Mouse (Mus musculus) CH12.LX (cell line): ENCODE results near the gene Gm5741. TPM values are rescaled to one million over a fixed set of nuclear protein-coding genes. Genes with fewer than 3 reads are reported as not detected.

Experiments used
- DNase-seq: peaks from one replicate; pipeline ENCODE4 v3.0.0-alpha.2; 2013; ENCODE audit errors: extremely low read depth
- H3K27ac ChIP-seq: 2 replicates; pipeline ENCODE4 v1.5.1; 2012; ENCODE audit warnings: low read depth, mild to moderate bottlenecking, control low read depth, moderate library complexity; ENCODE audit not compliant: insufficient read depth
- H3K27me3 ChIP-seq: replicated peaks from 2 replicates; pipeline ENCODE3; 2012; ENCODE audit warnings: inconsistent platforms
- H3K36me3 ChIP-seq, 2 experiments: replicated peaks in 1 of 2; 2 replicates each; pipeline versions ENCODE3 to v1.6.1; 2012; ENCODE audit warnings: inconsistent platforms in 1 of 2, low read length in 1 of 2, mild to moderate bottlenecking in 1 of 2, mixed read lengths in 1 of 2, moderate library complexity in 1 of 2; ENCODE audit not compliant: control insufficient read depth in 1 of 2, insufficient read depth in 1 of 2
- H3K4me1 ChIP-seq, 2 experiments: 2 replicates each; pipeline ENCODE4 v1.6.1; 2012; ENCODE audit warnings: inconsistent platforms in 1 of 2, moderate library complexity in 1 of 2; ENCODE audit not compliant: insufficient read depth in 2 of 2, control insufficient read depth in 1 of 2
- H3K4me2 ChIP-seq: 2 replicates; pipeline ENCODE4 v1.6.1; 2012; ENCODE audit warnings: low read depth, mild to moderate bottlenecking, control low read depth; ENCODE audit not compliant: poor library complexity, insufficient read depth, severe bottlenecking
- H3K4me3 ChIP-seq, 3 experiments: fragments of 150-350 bp in 1 of 3; sonication (generic) in 1 of 3; replicated peaks in 1 of 3; 2 replicates each; pipeline versions ENCODE3 to v1.5.1; 2011 to 2012; ENCODE audit warnings: low read depth in 2 of 3, low read length in 2 of 3, mild to moderate bottlenecking in 2 of 3, moderate library complexity in 2 of 3, control low read depth in 1 of 3, improper control_type of control experiment in 1 of 3, inconsistent platforms in 1 of 3, mixed read lengths in 1 of 3; ENCODE audit not compliant: poor library complexity in 1 of 3
- H3K79me2 ChIP-seq: replicated peaks from 2 replicates; pipeline ENCODE4 v1.6.1; 2012; ENCODE audit warnings: mild to moderate bottlenecking, moderate library complexity; ENCODE audit not compliant: control insufficient read depth, poor library complexity, insufficient read depth, severe bottlenecking; ENCODE audit errors: extremely low read depth
- H3K9ac ChIP-seq: 2 replicates; pipeline ENCODE4 v1.6.1; 2012; ENCODE audit warnings: low read depth, mild to moderate bottlenecking, control low read depth, moderate library complexity; ENCODE audit not compliant: insufficient read depth
- H3K9me3 ChIP-seq: replicated peaks from 2 replicates; pipeline ENCODE3; 2012; ENCODE audit warnings: low read length, inconsistent platforms, mixed read lengths
- BHLHE40 ChIP-seq: IDR thresholded peaks from 2 replicates; pipeline ENCODE4 v1.6.1; 2011; ENCODE audit warnings: mild to moderate bottlenecking, low read depth, low read length, improper control_type of control experiment
- CHD1 ChIP-seq: IDR thresholded peaks from 2 replicates; pipeline ENCODE4 v1.6.1; 2012; ENCODE audit warnings: low read depth, low read length, improper control_type of control experiment, inconsistent platforms
- CHD2 ChIP-seq: IDR thresholded peaks from 2 replicates; pipeline ENCODE4 v1.6.1; 2011; ENCODE audit warnings: low read length, improper control_type of control experiment
- CTCF ChIP-seq, 2 experiments: IDR thresholded peaks in 1 of 2; conservative IDR thresholded peaks in 1 of 2; 2 replicates each; pipeline ENCODE4 v1.5.1; 2011 to 2012; ENCODE audit warnings: low read depth in 2 of 2, low read length in 2 of 2, improper control_type of control experiment in 1 of 2, inconsistent platforms in 1 of 2, mild to moderate bottlenecking in 1 of 2, moderate library complexity in 1 of 2
- E2F4 ChIP-seq: IDR thresholded peaks from 2 replicates; pipeline ENCODE4 v1.6.1; 2011; ENCODE audit warnings: low read depth, low read length, improper control_type of control experiment; ENCODE audit not compliant: insufficient replicate concordance
- EP300 ChIP-seq: IDR thresholded peaks from 2 replicates; pipeline ENCODE4 v1.6.1; 2011; ENCODE audit warnings: low read length, improper control_type of control experiment
- ETS1 ChIP-seq: conservative IDR thresholded peaks from 2 replicates; pipeline ENCODE4 v1.6.1; 2012; ENCODE audit warnings: low read depth, mild to moderate bottlenecking, inconsistent platforms, low read length, improper control_type of control experiment, moderate library complexity
- HCFC1 ChIP-seq: IDR thresholded peaks from 2 replicates; pipeline ENCODE4 v1.6.1; 2012; ENCODE audit warnings: low read depth, mild to moderate bottlenecking, inconsistent platforms, low read length, improper control_type of control experiment
- IRF4 ChIP-seq: IDR thresholded peaks from 2 replicates; pipeline ENCODE4 v1.6.1; 2014; ENCODE audit warnings: low read depth, mild to moderate bottlenecking, inconsistent platforms, low read length, improper control_type of control experiment
- JUN ChIP-seq: IDR thresholded peaks from 2 replicates; pipeline ENCODE4 v1.6.1; 2011; ENCODE audit warnings: low read depth, mild to moderate bottlenecking, low read length, improper control_type of control experiment, moderate library complexity; ENCODE audit not compliant: insufficient read depth
- JUND ChIP-seq: conservative IDR thresholded peaks from 2 replicates; pipeline ENCODE4 v1.6.1; 2011; ENCODE audit warnings: low read depth, low read length, improper control_type of control experiment
- MAFK ChIP-seq: IDR thresholded peaks from 2 replicates; pipeline ENCODE4 v1.6.1; 2011; ENCODE audit warnings: low read length, improper control_type of control experiment; ENCODE audit not compliant: insufficient replicate concordance
- MAX ChIP-seq: IDR thresholded peaks from 2 replicates; pipeline ENCODE4 v1.6.1; 2011; ENCODE audit warnings: low read length, improper control_type of control experiment
- MAZ ChIP-seq: IDR thresholded peaks from 2 replicates; pipeline ENCODE4 v1.6.1; 2012; ENCODE audit warnings: low read depth, mild to moderate bottlenecking, inconsistent platforms, low read length, improper control_type of control experiment, moderate library complexity
- MEF2A ChIP-seq: IDR thresholded peaks from 2 replicates; pipeline ENCODE4 v1.6.1; 2014; ENCODE audit warnings: low read depth, mild to moderate bottlenecking, inconsistent platforms, low read length, improper control_type of control experiment, borderline replicate concordance
- MXI1 ChIP-seq: IDR thresholded peaks from 2 replicates; pipeline ENCODE4 v1.6.1; 2011; ENCODE audit warnings: mild to moderate bottlenecking, low read depth, low read length, improper control_type of control experiment
- MYC ChIP-seq: IDR thresholded peaks from 2 replicates; pipeline ENCODE4 v1.6.1; 2011; ENCODE audit warnings: low read depth, mild to moderate bottlenecking, improper control_type of control experiment, low read length
- NELFE ChIP-seq: IDR thresholded peaks from 2 replicates; pipeline ENCODE4 v1.6.1; 2011; ENCODE audit warnings: low read depth, low read length, improper control_type of control experiment
- NRF1 ChIP-seq: IDR thresholded peaks from 2 replicates; pipeline ENCODE4 v1.6.1; 2014; ENCODE audit warnings: low read depth, mild to moderate bottlenecking, inconsistent platforms, low read length, improper control_type of control experiment, moderate library complexity
- PAX5 ChIP-seq: IDR thresholded peaks from 2 replicates; pipeline ENCODE4 v1.6.1; 2012; ENCODE audit warnings: low read length, inconsistent platforms, mixed read lengths
- POLR2A ChIP-seq: IDR thresholded peaks from 2 replicates; pipeline ENCODE4 v1.6.1; 2011; ENCODE audit warnings: low read depth, mild to moderate bottlenecking, improper control_type of control experiment, low read length
- POLR2AphosphoS2 ChIP-seq: IDR thresholded peaks from 2 replicates; pipeline ENCODE4 v1.6.1; 2011; ENCODE audit warnings: low read depth, low read length, improper control_type of control experiment
- RAD21 ChIP-seq: IDR thresholded peaks from 2 replicates; pipeline ENCODE4 v1.6.1; 2011; ENCODE audit warnings: low read depth, mild to moderate bottlenecking, low read length, improper control_type of control experiment, moderate library complexity
- RCOR1 ChIP-seq: conservative IDR thresholded peaks from 2 replicates; pipeline ENCODE4 v1.6.1; 2012; ENCODE audit warnings: low read depth, mild to moderate bottlenecking, inconsistent platforms, low read length, improper control_type of control experiment
- SIN3A ChIP-seq: IDR thresholded peaks from 2 replicates; pipeline ENCODE4 v1.6.1; 2012; ENCODE audit warnings: low read length, improper control_type of control experiment, inconsistent platforms
- SMC3 ChIP-seq: IDR thresholded peaks from 2 replicates; pipeline ENCODE4 v1.6.1; 2011; ENCODE audit warnings: low read depth, low read length, improper control_type of control experiment
- TCF12 ChIP-seq: IDR thresholded peaks from 2 replicates; pipeline ENCODE4 v1.6.1; 2014; ENCODE audit warnings: low read depth, mild to moderate bottlenecking, inconsistent platforms, low read length, improper control_type of control experiment
- USF2 ChIP-seq: conservative IDR thresholded peaks from 2 replicates; pipeline ENCODE4 v1.6.1; 2011; ENCODE audit warnings: low read depth, low read length, improper control_type of control experiment
- ZC3H11A ChIP-seq: IDR thresholded peaks from 2 replicates; pipeline ENCODE4 v1.6.1; 2012; ENCODE audit warnings: low read depth, mild to moderate bottlenecking, inconsistent platforms, low read length, improper control_type of control experiment
- ZKSCAN1 ChIP-seq: IDR thresholded peaks from 2 replicates; pipeline ENCODE4 v1.6.1; 2012; ENCODE audit warnings: low read depth, inconsistent platforms, low read length, improper control_type of control experiment, borderline replicate concordance
- ZMIZ1 ChIP-seq: IDR thresholded peaks from 2 replicates; pipeline ENCODE4 v1.6.1; 2012; ENCODE audit warnings: low read depth, mild to moderate bottlenecking, inconsistent platforms, low read length, improper control_type of control experiment
- dilution Hi-C: fragments of 300-500 bp; cut with MboI; formaldehyde crosslinking; loops from 2 replicates; pipeline ENCODE4 v1.14.3; 2020; ENCODE audit warnings: low sequenced_read_pairs; ENCODE audit not compliant: extremely low pct_unique_long_range_greater_than_20kb, extremely low pct_ligation_motif_present
- in situ Hi-C: fragments of 300-500 bp; cut with MboI; formaldehyde crosslinking; loops from 3 replicates; pipeline ENCODE4 v1.14.3; 2019; ENCODE audit warnings: low sequenced_read_pairs, low pct_ligation_motif_present, low pct_unique_long_range_greater_than_20kb, mixed read lengths
- polyA plus RNA-seq: library from polyadenylated mRNA; unstranded; fragments of >175 nt; gene quantifications from 2 replicates; pipeline ENCODE4 v1.2.1, GENCODE M21; 2012; ENCODE audit warnings: low read depth; ENCODE audit not compliant: insufficient read length
- total RNA-seq, 2 experiments: library from RNA; depleted of rRNA; stranded (reverse); fragments of 300-350 nt in 1 of 2; fragments of >200 nt in 1 of 2; gene quantifications; 2 replicates each; pipeline ENCODE4 v1.2.3; 2012 to 2014

The Gm5741 gene
- total and polyA plus RNA-seq, 3 experiments: 1.0 TPM; not detected in 2

GRCm38 (mm10) chr8:85035728-85036310 lies 32.0 kb downstream of the Gm5741 start:
- Histone ChIP-seq H3K79me2 (peaks cover 42% of the 10 kb centered on the region), H3K9ac (peak overlapping the region; percentile 72), H3K27ac (peak overlapping the region; percentile 78), H3K4me2 (peak overlapping the region; percentile 93), H3K9me3 (no peaks in the 10 kb centered on the region), H3K4me1 (peaks cover 3 to 40% of the 10 kb centered on the region in 2 experiments), H3K4me3 (peak overlapping the region; percentile 66 to 90 (median 88)), H3K36me3 (peaks cover 27 to 44% of the 10 kb centered on the region in 2 experiments), H3K27me3 (no peaks in the 10 kb centered on the region)
- dilution Hi-C loops: no loop called here
- TF ChIP-seq CHD2: peak; percentile 40; the same call in 1 of the 2 replicates
- no peak for TF ChIP-seq MAZ
- TF ChIP-seq TCF12: 0 out of 2 replicates have a peak, but pooled peaks have one; percentile 34
- peak; percentile 51; the same call in 1 of the 2 replicates for TF ChIP-seq BHLHE40
- peak; percentile 10; the same call in 1 of the 2 replicates for TF ChIP-seq POLR2A
- TF ChIP-seq MYC: peak; percentile 79
- peak; percentile 62 for TF ChIP-seq MXI1
- peak; percentile 18; the same call in 1 of the 2 replicates for TF ChIP-seq ZMIZ1
- TF ChIP-seq RCOR1: no peak
- 0 out of 2 replicates have a peak, but pooled peaks have one; percentile 22 for TF ChIP-seq SIN3A
- peak; percentile 78 for TF ChIP-seq MAX
- TF ChIP-seq HCFC1: no peak
- no peak for TF ChIP-seq NRF1
- DNase-seq: peak; percentile 54
- in situ Hi-C loops: no loop called here

- Histone ChIP-seq H3K4me2 (peak overlapping the region; percentile 93), H3K4me1 (peaks cover 3 to 35% of the 10 kb centered on the region in 2 experiments; a peak in 3 of 4 replicates), H3K79me2 (peaks cover 38% of the 10 kb centered on the region), H3K9ac (peak overlapping the region; percentile 72), H3K36me3 (peaks cover 27 to 44% of the 10 kb centered on the region in 2 experiments), H3K4me3 (peak overlapping the region; percentile 66 to 90 (median 88)), H3K27ac (peak overlapping the region; percentile 78), H3K27me3 (no peaks in the 10 kb centered on the region), H3K9me3 (no peaks in the 10 kb centered on the region)
- dilution Hi-C loops: no loop called here
- DNase-seq: no peak
- in situ Hi-C loops: no loop called here
- TF ChIP-seq ZKSCAN1 (no peak), E2F4 (no peak), CHD1 (no peak), JUND (no peak), MEF2A (no peak), MXI1 (no peak), MAFK (peak; percentile 85), NELFE (no peak), JUN (no peak), CHD2 (peak; percentile 36; the same call in 1 of the 2 replicates), NRF1 (no peak), RCOR1 (no peak), RAD21 (no peak), POLR2AphosphoS2 (peak; percentile 87; the same call in 1 of the 2 replicates), SMC3 (no peak), ETS1 (no peak), CTCF (conservative IDR thresholded peaks at IDR 0.05 in 1 of 2, IDR thresholded peaks at IDR 0.05 in 1 of 2; ENCODE audit: low read depth in 2 of 2, low read length in 2 of 2) (no peak), TCF12 (peak; percentile 23; the same call in 1 of the 2 replicates), IRF4 (no peak), EP300 (0 out of 2 replicates have a peak, but pooled peaks have one; percentile 19), PAX5 (no peak), MYC (no peak), USF2 (no peak), MAZ (no peak), HCFC1 (no peak), ZC3H11A (no peak)
Measured at GRCm38 (mm10) chr8:85035165-85035727, 32.5 kb downstream of the Gm5741 start.
